Mouse (Mus musculus) brain, embryonic 18.5 days (tissue): ENCODE results near the gene Ddx10.
"Not testable (repeated sequence)": the region's sequence is repeated elsewhere in the genome, so short reads cannot be mapped to it uniquely, and the experiment has no call there.

ENCODE experiments used
- DNase-seq: peaks from one replicate; pipeline ENCODE4 v3.0.0-alpha.2; 2012; ENCODE audit warnings: low read depth, low spot score

Ddx10 gene

GRCm38 (mm10) chr9:53144266-53144665, 103.6 kb downstream of the Ddx10 start:
- peak; percentile 3 for DNase-seq

GRCm38 (mm10) chr9:53143508-53143907, 104.3 kb downstream of the Ddx10 start:
- DNase-seq: no peak

GRCm38 (mm10) chr9:53142424-53142823, 105.4 kb downstream of the Ddx10 start:
- DNase-seq: not testable (repeated sequence)

GRCm38 (mm10) chr9:53140610-53141165, 107.2 kb downstream of the Ddx10 start:
- DNase-seq: no peak

- no peak for DNase-seq
Observed at GRCm38 (mm10) chr9:53132826-53133225, 115.0 kb downstream of the Ddx10 start.

GRCm38 (mm10) chr9:53130460-53130859, 117.4 kb downstream of the Ddx10 start:
- DNase-seq: no peak

GRCm38 (mm10) chr9:53101103-53101502, 146.8 kb downstream of the Ddx10 start:
- DNase-seq: no peak

- no peak for DNase-seq
Observed at GRCm38 (mm10) chr9:53095319-53096165, 152.3 kb downstream of the Ddx10 start.

GRCm38 (mm10) chr9:53094536-53094935, 153.3 kb downstream of the Ddx10 start:
- no peak for DNase-seq

GRCm38 (mm10) chr9:53077626-53078025, 170.2 kb downstream of the Ddx10 start:
- DNase-seq: no peak

GRCm38 (mm10) chr9:53075931-53076330, 171.9 kb downstream of the Ddx10 start:
- no peak for DNase-seq

GRCm38 (mm10) chr9:53074443-53074842, 173.4 kb downstream of the Ddx10 start:
- DNase-seq: no peak

GRCm38 (mm10) chr9:53073576-53074112, 174.2 kb downstream of the Ddx10 start:
- DNase-seq: no peak

- no peak for DNase-seq
Observed at GRCm38 (mm10) chr9:53072088-53072487, 175.8 kb downstream of the Ddx10 start.

- no peak for DNase-seq
Observed at GRCm38 (mm10) chr9:53070875-53071524, 176.9 kb downstream of the Ddx10 start.

GRCm38 (mm10) chr9:53068166-53068565, 179.7 kb downstream of the Ddx10 start:
- no peak for DNase-seq

GRCm38 (mm10) chr9:53066428-53066827, 181.4 kb downstream of the Ddx10 start:
- DNase-seq: no peak

GRCm38 (mm10) chr9:53065028-53065427, 182.8 kb downstream of the Ddx10 start:
- no peak for DNase-seq

GRCm38 (mm10) chr9:53064531-53064930, 183.3 kb downstream of the Ddx10 start:
- DNase-seq: no peak

GRCm38 (mm10) chr9:53055306-53055705, 192.5 kb downstream of the Ddx10 start:
- no peak for DNase-seq
